Mouse (Mus musculus): ENCODE data around the gene Rdh1.

DNA sequence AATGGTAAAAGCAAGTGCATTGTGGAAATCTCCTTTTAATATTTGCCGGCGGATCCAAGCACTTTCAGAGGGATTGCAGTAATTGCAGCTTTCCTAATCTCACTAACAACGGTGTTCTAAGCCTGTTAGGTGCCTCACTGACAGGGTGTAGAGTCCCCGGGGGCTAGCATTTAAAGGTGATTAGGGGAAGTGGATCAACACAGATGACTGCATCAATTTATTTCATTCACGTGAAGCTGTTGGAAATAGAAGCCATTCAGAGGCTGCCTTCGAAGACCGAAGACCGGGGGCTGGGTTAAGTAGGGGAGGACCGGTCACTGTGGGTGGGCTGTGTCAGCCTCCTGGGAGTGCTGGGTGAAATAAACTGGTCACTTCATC lies 28.6 kb upstream of the Rdh1 start:
- TF ChIP-seq POLR2A (IDR thresholded peaks at IDR 0.05; ENCODE audit: low read depth, low read length) (no peak), CTCF (conservative IDR thresholded peaks at IDR 0.05; ENCODE audit: insufficient read depth, insufficient read length, low read depth, low read length) (no peak)
